Mouse (Mus musculus): ENCODE data around the gene Hsd17b6. TPM values are rescaled to one million over a fixed set of nuclear protein-coding genes. Genes with fewer than 3 reads are reported as not detected.

Gene Hsd17b6
- total RNA-seq, 2 experiments from 2014 or later = not detected

DNA sequence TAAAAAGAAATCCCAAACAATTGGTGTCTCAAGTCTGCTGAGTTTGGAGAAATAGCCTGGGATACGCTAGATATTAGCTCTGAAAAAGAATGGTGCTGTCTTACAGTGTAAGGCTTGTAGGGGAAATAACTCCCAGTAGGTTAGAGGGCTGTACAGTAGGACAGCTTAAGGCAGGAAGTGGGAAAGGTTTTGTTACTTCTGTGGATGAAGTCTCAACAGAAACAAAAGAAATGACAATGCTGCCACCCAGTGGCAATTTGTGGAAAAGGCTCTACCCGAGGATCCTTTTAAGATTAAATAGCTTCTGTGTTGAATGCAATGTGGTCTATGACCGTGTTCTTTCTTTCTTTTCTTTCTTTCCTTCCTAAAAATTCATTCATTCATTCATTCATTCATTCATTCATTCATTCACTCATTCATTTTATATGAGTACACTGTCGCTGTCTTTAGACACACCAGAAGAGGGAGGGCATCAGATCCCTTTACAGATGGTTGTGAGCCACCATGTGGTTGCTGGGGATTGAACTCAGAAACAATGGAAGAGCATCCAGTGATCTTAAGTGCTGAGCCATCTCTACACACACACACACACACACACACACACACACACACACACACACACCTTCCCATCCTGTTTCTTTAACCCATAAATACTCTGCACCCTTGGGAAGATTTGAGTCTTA lies 937 bp upstream of the Hsd17b6 start:
- peak; percentile 77 to 82 for DNase-seq
- intact Hi-C loops (cut with DNase I) = loop anchor here (1.0 to 5.0 kb wide), 4 partner anchors 52 to 331 kb away; partner anchors contain the start of gene Zbtb39

DNA sequence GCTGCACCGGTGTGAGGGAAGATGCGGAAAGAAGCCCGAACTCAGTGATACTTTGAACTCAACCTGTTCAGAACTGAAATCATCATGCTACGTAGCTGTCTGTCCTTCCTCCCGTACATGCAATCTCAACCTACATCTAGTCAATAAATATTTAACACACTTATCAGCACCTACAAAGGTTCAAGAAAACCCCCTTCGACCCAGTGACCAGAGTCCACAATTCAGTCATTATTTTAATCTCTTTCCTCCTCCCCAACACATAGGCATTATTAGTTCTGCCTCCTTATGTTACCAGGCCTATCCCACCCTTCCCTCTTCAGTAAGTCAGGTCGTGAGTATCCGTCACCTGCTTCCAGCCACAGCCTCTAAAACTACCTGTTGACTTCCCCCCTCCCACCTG lies 1.9 kb downstream of the Hsd17b6 start:
- intact Hi-C loops (cut with DNase I) = loop anchor here (5.0 kb wide), 2 partner anchors 268 to 328 kb away; partner anchors contain the start of gene Zbtb39
- DNase-seq = no peak

DNA sequence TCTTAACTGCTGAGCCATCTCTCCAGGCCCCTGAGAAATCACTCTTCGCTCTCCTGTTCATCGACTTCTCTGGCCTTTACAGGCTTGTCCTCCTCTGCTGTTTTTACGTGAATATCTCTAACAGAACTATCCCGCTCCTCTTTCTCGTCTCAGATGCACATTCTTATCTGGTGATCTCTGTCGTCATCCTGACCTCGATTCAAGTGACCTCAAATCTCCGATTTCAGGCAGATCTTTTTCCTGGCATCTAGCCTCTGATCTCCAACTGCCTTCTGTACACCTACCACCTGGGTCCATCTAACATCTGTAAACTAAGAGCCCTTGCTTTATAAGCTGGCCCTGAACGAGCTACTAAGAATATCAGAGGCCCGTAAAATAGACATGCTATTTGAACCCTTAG lies 2.5 kb downstream of the Hsd17b6 start:
- intact Hi-C loops (cut with DNase I) = loop anchor here (5.0 kb wide), 2 partner anchors 268 to 328 kb away; partner anchors contain the start of gene Zbtb39
- DNase-seq = no peak

DNA sequence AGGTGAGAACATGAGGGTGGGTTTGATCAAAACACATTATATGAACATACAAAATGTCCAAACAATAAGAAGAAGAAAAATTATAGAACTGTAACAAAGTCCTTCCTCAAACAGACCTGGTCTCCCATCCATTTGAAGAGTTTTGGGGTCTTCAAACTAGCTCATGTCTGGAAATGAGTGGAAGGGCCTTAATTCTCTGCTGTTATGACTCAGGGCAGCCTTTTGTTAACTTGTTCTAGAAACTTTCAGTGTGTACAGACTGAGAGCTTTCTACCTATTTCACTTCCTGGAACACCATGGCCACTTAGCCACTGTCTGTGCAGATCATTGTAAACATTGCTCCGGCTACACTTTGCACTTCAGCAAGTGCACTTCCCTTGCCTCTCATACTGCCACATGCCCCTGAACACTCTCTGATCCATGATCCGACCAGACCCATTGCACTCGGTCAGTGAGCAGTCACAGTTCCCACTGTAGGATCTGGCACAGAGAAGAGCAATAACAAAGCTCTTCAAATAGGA lies 4.1 kb downstream of the Hsd17b6 start:
- DNase-seq = no peak
- intact Hi-C loops (cut with DNase I) = no loop called here

DNA sequence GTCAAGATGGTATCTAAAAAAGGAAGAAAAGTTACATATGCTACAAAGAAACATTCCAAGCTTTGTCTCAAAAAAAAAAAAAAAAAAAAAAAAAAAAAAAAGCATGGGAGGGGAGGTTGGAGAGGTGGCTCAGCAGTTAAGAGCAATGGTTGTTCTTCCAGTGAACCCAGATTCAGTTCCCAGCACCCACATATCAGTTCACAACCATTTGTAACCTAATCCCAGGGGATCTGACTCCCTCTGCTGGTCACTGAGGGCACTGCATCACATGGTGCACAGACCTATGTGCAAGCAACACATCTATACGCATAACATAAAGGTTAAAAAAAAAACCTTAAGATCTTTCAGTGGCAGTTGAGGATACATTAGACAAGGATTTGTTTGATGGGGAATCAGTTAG lies 9.2 kb downstream of the Hsd17b6 start:
- no peak for DNase-seq
- intact Hi-C loops (cut with DNase I) = no loop called here

DNA sequence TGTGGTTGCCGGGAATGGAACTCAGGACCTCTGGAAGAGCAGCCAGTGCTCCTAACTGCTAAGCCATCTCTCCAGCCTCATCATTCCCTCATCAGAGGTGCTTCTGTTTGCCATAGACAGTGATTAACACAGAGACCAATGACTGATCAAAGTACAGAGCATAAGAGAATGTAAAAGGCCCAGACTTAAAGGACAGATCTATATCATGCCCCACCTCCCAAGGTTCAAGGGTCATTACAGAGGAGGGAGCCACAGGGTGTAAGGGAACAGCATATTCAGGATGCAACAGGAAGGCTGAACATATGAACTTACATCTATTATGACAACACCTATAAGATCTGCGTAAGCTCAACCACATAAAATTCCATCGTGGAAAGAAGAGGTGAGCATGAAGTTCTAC lies 10.7 kb downstream of the Hsd17b6 start:
- intact Hi-C loops (cut with DNase I) = no loop called here
- no peak for DNase-seq

DNA sequence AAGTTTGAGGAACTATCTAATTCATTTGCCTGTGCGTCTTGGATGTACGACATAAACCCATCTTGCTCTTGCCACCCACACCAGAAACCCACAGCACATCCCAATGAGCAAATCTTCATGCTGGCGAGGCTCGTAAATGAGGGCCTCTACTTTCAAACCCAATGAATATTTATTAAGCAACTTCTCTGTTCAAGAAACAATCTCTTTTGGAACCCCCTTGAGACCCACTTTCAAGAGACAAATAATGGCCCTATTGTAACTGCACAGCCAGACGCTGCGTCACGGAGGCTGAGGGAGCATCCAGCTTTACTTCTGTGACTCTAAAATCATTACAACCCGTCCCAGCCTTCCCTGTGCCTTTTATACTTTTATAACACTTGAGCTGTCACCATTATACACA lies 21.8 kb downstream of the Hsd17b6 start:
- intact Hi-C loops (cut with DNase I) = no loop called here
- DNase-seq = no peak

DNA sequence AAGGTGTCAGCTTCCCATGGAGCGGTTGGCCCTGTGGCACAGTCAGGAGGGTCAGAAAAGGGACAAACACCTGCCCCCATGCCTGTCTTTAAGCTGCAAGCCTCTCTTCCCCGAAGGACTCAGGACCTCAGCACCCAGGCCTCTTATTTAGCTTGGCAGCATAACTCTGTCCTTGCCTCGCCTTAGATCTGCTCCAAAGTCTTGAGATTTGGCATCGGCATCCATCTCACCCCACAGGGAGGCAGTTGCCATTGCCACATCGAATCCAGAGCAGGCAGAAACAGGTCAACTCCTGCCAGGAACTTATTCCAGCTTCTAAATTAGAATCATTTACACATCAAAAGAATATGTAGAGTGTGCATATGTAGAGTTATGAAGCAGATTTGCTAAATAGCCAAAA lies 22.8 kb downstream of the Hsd17b6 start:
- no peak for DNase-seq
- intact Hi-C loops (cut with DNase I) = no loop called here

DNA sequence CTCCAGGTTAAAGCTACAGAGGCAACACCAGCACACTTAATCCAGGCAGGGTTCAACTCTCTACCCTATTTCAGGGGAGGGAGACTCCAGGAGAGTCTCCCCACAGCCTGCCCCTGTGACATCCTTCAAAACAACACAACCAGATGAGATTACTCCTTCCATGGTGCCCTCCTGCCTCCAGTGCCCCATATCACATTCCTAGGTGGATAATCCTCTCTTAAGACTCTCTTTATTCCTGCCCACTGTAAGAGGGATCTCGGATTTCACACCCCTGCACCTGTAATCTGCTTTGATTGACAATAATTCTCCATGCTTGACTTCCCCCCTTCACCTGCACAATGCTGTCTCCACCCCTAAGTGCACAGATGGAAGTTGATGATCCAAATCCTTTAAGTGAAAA lies 31.9 kb downstream of the Hsd17b6 start:
- intact Hi-C loops (cut with DNase I) = no loop called here
- no peak for DNase-seq

DNA sequence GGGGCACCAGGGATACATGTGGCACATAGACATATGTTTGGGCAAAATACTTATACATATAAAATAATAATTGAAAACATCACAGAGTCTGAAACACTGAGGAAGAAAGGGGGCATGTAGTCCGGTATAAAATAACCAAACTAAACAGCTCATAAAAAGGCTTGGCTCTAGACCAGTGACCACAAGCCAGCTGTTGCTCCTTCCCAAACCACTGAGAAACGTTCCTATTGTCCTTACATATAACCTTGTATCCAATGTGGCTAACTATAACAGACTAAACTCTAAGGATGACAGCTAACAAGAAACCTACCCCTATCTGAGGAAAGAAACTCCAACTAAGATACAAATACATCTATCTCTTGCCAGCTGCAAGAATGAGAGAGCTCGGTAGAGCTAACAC lies 33.3 kb downstream of the Hsd17b6 start:
- intact Hi-C loops (cut with DNase I) = no loop called here
- DNase-seq = no peak

DNA sequence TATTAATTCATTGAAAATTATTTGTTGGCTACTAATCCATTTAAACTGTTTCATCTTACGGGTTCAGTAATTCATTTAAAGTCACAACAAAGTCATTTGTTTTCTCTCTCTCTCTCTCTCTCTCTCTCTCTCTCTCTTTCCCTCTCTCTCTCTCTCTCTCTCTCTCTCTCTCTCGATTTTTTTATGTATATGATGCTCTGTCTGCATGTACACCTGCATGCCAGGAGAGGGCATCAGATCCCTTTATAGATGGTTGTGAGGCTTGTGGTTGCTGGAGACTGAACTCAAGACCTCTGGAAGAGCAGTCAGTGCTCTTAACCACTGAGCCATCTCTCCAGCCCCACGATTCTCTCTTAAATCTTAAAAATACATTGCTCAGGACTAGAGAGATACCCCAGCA lies 36.3 kb downstream of the Hsd17b6 start:
- DNase-seq = no peak
- intact Hi-C loops (cut with DNase I) = no loop called here

DNA sequence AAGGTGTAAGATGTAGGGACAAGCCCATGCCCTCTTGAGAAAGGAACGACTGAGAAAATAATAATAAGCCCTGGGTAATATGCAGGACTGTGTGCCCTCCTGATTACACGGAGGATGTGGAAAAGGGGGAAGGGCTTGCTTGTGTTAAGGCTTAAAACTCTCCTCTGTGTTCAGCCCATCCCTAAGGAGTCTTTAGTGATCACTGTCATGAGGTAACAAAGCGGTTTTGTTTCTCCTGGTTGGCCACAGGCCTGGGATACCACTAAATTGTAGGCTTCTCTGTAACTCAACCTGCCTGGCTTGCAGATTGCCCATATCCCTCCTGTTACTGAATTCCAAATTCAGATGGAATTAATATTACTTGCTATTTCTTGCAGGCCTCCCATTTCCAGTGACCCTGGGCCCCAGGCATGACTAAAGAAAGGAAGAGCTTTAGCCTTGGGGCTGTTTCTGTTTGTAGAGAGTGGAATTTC lies 37.0 kb downstream of the Hsd17b6 start:
- no peak for DNase-seq
- intact Hi-C loops (cut with DNase I) = no loop called here

DNA sequence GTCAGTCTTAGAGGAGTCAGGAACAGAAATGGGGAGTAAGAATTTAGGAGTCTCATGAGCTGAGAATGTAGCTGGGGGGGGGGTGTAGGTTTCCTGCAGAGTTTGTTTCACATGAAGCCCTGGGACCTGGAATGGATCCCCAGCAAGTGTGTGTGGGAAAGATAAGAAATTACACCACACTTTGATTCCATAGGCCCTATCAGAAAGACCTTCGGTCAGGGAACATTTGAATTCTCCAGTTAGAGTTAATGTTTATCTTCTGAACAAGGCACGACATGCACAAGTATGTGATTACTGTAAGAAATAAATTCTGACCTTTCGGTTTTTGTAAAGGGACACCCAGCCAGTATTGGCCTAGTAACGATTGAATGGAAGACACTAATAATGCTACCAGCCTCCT lies 37.6 kb downstream of the Hsd17b6 start:
- no peak for DNase-seq
- intact Hi-C loops (cut with DNase I) = no loop called here

DNA sequence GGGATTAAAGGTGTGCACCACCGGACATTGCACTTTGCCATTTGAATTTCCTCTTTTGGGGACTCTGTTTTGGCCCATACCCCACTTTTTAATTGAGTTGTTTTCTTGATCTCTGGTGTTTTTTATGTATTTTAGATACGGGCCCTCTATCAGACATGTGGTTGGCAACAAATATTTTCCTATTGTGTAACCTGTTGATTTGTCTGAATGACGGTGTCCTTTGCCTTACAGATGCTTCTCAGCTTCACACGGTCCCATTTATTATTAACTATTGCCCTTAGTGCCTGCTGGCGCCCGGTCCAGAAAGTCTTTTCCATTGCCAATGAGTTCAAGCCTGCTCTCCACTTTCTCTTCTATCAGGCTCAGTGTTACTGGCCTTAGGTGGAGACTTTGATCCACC lies 40.9 kb downstream of the Hsd17b6 start:
- DNase-seq = no peak
- intact Hi-C loops (cut with DNase I) = no loop called here

DNA sequence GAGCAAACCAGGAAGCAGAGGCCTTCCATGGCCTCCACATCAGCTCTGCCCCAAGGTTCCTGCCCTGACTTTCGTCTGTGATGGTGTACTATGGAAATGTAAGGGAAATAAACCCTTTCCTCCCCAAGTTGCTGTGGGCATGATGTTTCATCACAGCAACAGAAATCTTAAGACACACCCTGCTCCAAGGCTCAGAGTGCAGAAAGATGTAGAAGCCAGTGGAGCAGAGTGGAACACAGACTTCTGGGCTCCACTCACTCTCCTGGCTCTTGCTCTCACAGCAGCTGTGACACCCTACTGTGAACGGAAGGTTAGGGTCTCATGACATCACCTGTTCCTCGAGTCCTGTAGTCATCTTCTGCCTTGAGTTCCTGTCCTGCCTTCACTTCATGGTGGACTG lies 43.4 kb downstream of the Hsd17b6 start:
- intact Hi-C loops (cut with DNase I) = no loop called here
- DNase-seq = no peak

DNA sequence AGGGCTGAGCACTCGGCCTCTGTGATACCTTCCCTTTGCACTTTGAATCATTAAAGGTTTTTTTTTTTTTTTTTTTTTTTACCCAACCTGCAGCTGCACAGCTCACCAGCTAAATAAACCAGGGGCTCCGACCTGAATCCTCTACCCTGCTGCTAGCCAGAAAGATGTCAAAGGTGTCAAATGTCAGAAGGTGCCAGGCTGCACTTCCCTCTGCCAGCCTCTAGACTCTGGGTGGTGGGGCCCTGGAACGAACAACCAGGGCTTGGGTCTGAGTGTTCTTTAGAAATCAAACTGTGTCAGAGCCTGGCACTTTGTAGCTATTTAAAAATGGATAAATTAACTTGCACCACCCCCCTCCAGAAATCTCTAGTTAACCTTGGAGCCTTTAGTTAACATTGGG lies 45.0 kb downstream of the Hsd17b6 start:
- DNase-seq = no peak
- intact Hi-C loops (cut with DNase I) = no loop called here

DNA sequence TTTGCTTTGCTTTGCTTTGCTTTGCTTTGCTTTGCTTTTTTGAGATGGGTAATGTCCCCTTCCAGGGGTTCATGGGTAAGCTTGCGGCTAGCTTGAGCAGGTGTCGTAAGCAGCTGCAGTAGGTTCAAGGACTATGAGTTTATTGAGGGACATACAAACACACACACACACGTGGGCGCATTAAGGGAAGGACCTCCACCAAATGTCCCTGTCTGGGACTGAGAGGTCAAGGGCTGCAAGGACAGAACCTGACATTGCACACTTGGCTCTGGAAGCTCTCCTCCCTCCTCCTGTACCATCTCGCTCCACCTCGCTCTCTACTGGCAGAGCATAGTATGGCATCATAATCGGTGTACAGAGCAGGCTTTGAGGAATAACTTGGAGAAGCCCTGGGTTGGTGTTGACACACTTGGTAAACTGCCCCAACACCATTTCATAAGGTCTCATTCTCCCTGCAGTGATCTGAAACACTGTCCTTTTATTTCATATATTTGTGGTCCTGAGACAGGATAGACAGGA lies 48.2 kb downstream of the Hsd17b6 start:
- intact Hi-C loops (cut with DNase I) = loop anchor here (10.0 kb wide), 1 partner anchor 226 kb away; the partner anchor contains the start of gene Rbms2
- no peak for DNase-seq

DNA sequence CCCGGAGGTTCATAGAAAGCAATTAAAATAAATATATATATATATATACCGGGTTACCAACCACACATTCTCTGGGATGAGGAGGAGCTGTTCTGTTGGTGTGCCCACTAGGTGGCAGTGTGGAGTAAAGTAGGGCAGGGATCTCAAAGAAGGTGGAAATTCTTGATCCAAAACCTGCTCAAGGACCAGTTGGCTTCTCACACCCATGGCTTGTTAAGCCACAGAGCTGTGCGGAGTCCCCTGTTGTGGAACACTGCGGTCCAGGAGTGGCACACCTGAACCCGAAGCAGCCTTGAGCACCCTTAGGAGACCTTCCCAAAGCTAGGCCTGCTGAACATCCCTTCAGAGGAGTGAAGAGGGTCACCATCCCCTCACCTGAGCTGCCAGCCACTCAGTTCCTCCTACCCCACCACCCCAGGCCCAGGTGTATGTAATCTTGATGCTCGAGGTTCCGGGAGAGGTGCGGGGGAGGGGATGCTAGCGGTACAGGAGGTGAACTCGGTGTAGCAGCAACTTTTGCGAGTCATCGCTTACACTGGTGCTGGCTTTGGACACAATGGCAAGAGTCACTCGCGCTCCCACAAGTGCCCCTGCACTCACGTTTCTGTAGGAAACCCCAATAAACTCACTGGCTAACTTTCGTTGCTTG lies 51.1 kb downstream of the Hsd17b6 start:
- DNase-seq = peak; percentile 72 to 83
- intact Hi-C loops (cut with DNase I) = loop anchor here (1.0 to 10.0 kb wide), 2 partner anchors 52 to 229 kb away; partner anchors contain the start of gene Rbms2

DNA sequence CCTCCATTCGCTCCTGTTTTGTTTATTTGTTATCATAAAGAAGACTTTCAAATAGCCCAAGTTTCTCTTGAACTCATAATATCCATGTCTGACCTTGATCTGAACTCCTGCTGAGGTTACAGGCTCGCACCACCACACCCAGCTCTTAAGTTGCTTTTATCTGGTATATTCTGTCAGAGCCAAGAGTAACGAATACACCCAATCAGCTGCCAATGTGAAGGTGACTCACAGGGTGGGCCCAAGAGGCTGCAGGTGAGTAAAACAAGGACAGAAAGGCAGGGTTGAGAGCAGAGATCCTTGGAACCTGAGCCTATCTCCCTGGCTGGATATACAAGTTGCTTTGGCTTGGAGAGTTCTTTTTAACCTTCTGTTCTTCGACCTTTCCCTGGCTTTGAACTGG lies 52.4 kb downstream of the Hsd17b6 start:
- intact Hi-C loops (cut with DNase I) = loop anchor here (10.0 kb wide), 1 partner anchor 230 kb away; the partner anchor contains the start of gene Rbms2
- DNase-seq = no peak

DNA sequence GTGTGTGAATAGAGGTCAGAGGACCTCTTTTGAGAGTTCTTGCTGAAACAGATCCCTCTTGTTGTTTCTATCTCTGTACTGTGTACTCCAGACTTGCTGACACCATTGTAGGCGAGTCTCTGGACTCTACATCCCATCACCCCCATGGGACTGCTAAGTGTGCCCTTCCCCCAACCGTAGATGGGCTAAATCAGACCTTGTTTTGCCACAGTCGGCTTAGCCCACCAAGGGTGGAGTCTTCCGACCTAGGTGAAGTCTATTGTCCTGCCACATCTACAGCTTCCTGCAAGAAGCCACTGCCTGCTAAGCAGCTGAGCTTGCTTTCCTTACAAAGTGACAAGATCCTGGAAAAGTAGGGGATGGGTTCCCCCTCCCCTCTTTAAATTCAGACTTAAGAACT lies 55.6 kb downstream of the Hsd17b6 start:
- DNase-seq = no peak
- intact Hi-C loops (cut with DNase I) = loop anchor here (10.0 kb wide), 1 partner anchor 233 kb away; the partner anchor contains the start of gene Rbms2

DNA sequence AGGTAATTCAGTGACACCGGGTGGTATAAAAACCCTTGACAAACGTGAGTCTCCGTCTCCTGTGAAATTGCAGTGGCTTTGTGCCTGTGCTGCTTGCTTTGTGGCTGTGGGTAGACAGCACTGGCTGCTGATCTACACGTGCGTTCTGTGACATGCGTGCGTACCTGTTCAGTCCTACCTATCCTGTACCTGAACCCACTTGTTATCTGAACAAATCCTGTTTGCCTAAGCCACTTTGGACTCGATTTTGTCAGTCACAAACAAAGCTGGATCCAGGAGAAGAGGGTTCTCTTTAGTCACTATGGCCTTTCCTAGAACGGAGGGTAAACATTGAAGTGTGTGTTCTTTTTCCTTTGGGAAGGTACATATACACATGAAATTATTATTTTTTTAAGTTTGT lies 56.0 kb downstream of the Hsd17b6 start:
- intact Hi-C loops (cut with DNase I) = loop anchor here (10.0 kb wide), 1 partner anchor 233 kb away; the partner anchor contains the start of gene Rbms2
- DNase-seq = no peak
